Mouse (Mus musculus): ENCODE measurements around the gene Ppp1r36. TPM values are rescaled to one million over a fixed set of nuclear protein-coding genes. Genes with fewer than 3 reads are reported as not detected.

Gene Ppp1r36
- polyA plus RNA-seq, 1 experiment from 2014 or later = 7.5 TPM

DNA sequence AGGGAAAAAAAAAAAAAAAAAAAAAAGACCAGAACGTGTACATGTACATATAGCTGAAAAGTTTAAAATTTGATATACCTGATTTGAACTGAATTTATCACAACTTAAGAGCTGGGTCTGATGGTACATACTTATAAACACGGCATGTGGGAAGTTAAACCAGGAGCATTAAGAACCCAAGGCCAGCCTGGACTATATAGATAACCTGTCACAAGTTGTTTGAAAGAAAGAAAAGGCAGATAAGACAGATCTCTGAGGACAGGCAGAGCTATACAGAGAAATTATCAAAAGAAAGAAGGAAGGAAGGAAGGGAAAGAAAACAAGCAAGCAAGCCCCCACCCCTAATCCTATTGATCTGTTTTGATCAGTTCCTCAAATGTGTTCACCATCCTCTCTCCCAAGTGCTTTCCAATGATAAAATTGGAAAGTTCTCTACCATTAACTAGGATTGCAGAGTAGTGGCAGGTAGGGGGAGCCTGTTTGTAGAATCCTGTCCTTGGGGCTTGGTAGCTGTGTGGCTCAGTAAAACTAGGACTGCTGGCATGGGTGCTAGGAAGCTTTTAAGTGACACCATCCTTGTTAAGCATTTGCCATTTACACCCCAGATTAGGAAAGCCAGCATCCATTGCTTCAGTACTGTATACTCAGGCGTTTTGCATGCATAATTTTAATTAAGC, 25.6 kb upstream of the Ppp1r36 start:
- H3K27ac ChIP-seq = no peak overlapping the region
- ATAC-seq (replicated peaks; ENCODE audit: low FRiP score, low read depth) = no peak
- WGBS = 79% methylated on average over 3 of the region's 3 CpGs

DNA sequence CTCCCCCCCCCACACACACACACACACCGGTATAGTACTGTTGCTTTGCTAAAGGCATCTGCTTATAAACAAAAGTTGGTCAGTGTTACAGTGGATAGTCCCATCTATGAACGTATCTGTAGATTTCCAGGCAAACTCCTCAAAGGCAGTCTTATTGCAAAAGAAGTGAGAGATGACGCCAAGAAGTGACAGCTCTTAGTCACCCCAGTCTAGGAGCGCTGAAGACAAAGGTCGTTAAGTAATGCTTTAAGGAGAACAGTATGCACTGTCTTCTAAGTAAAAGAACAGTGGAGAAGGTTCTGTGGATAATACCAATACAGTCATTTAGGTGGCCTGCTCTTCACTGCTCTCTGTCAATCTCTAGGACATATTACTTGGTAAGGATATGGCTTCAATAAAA, 24.4 kb upstream of the Ppp1r36 start:
- ATAC-seq (replicated peaks; ENCODE audit: low FRiP score, low read depth) (no peak), DNase-seq (ENCODE audit: low spot score) (no peak)
- Histone ChIP-seq H3K9ac (ENCODE audit: low read depth, low read length) (no peak overlapping the region), H3K4me3 (replicated peaks; ENCODE audit: low read depth, low read length) (no peak overlapping the region), H3K9me3 (replicated peaks; ENCODE audit: low read length) (no peaks in the 10 kb centered on the region), H3K36me3 (ENCODE audit: insufficient read depth, low read length) (no peaks in the 10 kb centered on the region), H3K4me2 (ENCODE audit: low read length) (no peak overlapping the region), H3K4me1 (replicated peaks; ENCODE audit: insufficient read depth, low read length) (no peaks in the 10 kb centered on the region), H3K27me3 (ENCODE audit: insufficient read depth, low read length) (no peaks in the 10 kb centered on the region), H3K27ac (no peak overlapping the region)
- 85% methylated on average over 5 of the region's 5 CpGs for WGBS
- TF ChIP-seq CTCF (IDR thresholded peaks at IDR 0.05; ENCODE audit: low read depth) = no peak

More for the DNA sequence above, 25.6 kb upstream of the Ppp1r36 start:
- Histone ChIP-seq H3K27me3 (ENCODE audit: insufficient read depth, low read length) (no peaks in the 10 kb centered on the region), H3K9me3 (replicated peaks; ENCODE audit: low read length) (no peaks in the 10 kb centered on the region), H3K9ac (ENCODE audit: low read depth, low read length) (no peak overlapping the region), H3K4me3 (replicated peaks; ENCODE audit: low read depth, low read length) (no peak overlapping the region), H3K4me2 (ENCODE audit: low read length) (no peak overlapping the region), H3K36me3 (ENCODE audit: insufficient read depth, low read length) (peaks cover 5% of the 10 kb centered on the region; the same call in 1 of the 2 replicates), H3K4me1 (replicated peaks; ENCODE audit: insufficient read depth, low read length) (no peaks in the 10 kb centered on the region)
- DNase-seq (ENCODE audit: low spot score) = no peak
- TF ChIP-seq CTCF (IDR thresholded peaks at IDR 0.05; ENCODE audit: low read depth) = no peak

DNA sequence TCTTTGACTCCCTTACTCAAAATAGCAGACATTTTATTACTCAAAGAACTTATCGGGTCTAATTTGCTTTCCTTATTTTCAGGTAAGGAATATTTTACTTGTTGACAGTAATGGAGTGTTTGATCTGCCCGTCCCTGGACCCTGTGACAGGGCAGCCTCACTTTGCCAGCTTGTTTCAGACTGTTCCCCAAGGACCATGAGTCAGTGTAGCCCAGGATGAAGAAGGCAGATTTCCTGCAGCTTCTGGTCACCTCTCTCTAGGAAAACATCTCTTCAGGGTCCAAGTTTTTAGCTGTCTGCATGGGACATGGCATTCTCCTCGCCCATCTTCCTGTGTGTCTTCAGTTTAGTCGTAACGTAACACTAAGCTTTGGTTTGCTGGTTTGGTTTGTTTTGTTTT, 20.1 kb upstream of the Ppp1r36 start:
- 76% methylated on average over 5 of the region's 5 CpGs for WGBS
- TF ChIP-seq CTCF (IDR thresholded peaks at IDR 0.05; ENCODE audit: low read depth) = no peak
- Histone ChIP-seq H3K4me3 (replicated peaks; ENCODE audit: low read depth, low read length) (no peak overlapping the region), H3K4me2 (ENCODE audit: low read length) (no peak overlapping the region), H3K4me1 (replicated peaks; ENCODE audit: insufficient read depth, low read length) (no peaks in the 10 kb centered on the region), H3K9ac (ENCODE audit: low read depth, low read length) (no peak overlapping the region), H3K9me3 (replicated peaks; ENCODE audit: low read length) (no peaks in the 10 kb centered on the region), H3K27me3 (ENCODE audit: insufficient read depth, low read length) (no peaks in the 10 kb centered on the region), H3K27ac (no peak overlapping the region), H3K36me3 (ENCODE audit: insufficient read depth, low read length) (no peaks in the 10 kb centered on the region)
- no peak for DNase-seq (ENCODE audit: low spot score)
- ATAC-seq (replicated peaks; ENCODE audit: low FRiP score, low read depth) = no peak

DNA sequence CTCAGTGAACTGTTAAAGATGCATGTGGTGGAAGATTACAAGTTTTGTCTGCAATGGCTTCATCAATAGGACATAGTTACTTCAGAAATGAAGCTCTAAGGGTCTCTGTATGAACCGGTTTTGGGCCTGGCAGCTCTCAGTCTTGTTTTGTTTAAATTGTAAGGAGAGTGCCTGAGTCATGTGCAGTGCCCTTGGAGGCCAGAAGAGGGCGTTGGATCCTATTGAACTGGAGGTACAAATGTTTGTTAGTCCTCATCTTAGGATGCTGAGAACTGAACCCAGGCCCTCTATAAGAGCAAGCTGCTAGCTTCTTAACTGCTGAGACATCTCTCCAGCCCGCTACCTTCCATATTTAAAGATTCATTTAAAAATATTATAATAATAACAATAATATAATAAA, 15.7 kb upstream of the Ppp1r36 start:
- no peaks in the 10 kb centered on the region for H3K9me3 ChIP-seq (replicated peaks; ENCODE audit: low read length)
- DNase-seq (ENCODE audit: low spot score) = no peak
- no peak overlapping the region for H3K4me2 ChIP-seq (ENCODE audit: low read length)
- H3K27ac ChIP-seq = no peak overlapping the region
- no peaks in the 10 kb centered on the region for H3K36me3 ChIP-seq (ENCODE audit: insufficient read depth, low read length)
- peaks cover 14% of the 10 kb centered on the region for H3K4me1 ChIP-seq (replicated peaks; ENCODE audit: insufficient read depth, low read length)
- H3K9ac ChIP-seq (ENCODE audit: low read depth, low read length) = no peak overlapping the region
- no peak overlapping the region for H3K4me3 ChIP-seq (replicated peaks; ENCODE audit: low read depth, low read length)
- 61% methylated on average over 3 of the region's 3 CpGs for WGBS
- 0 out of 2 replicates have a peak, but pooled peaks cover 5% of the 10 kb centered on the region for H3K27me3 ChIP-seq (ENCODE audit: insufficient read depth, low read length)
- ATAC-seq (replicated peaks; ENCODE audit: low FRiP score, low read depth) = no peak
- peak; percentile 44 for TF ChIP-seq CTCF (IDR thresholded peaks at IDR 0.05; ENCODE audit: low read depth)

DNA sequence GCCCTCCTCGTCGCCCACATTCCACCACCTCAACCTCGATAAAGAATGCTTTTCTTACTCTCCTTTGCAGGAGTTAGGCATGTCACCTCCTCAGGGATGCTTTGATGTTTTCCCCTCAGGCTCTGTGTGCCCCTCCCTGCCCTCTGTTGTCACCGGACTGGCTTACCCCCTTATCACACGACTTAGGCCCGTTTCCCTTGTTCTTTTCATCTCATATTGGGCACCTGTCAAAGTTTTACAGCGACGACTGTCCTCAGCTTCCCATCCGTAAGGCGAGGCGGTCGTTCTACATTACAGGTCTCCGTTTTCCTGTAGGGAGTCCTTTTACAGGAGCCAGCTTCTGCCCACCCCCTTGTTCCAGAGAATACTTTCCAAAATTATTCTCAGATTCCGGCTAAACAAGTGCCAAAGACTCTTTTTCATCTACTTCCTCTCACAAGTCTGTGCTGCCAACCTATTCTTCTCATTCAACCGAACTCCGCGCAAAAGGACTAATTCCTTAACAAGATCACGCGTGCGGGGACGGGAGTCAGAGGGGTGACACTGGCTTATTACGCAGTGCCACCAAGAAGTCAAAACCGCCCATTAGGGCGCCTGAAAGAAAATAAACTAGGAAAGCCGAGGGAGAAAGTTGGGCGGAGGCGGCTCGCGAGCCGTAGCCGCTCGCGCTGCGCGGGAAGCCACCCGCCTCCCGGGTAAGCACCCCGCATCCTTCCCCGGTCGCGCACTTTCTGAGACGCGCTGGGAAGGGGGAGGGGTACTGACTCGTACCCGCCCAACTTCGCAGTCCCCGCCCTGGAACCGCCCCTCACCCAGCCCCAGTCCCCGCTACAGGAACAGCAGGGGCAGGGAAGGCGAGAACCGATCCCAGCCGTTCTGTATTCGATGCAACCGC, 14.1 kb upstream of the Ppp1r36 start:
- Histone ChIP-seq H3K4me3 (replicated peaks; ENCODE audit: low read depth, low read length) (peak overlapping the region; percentile 78), H3K4me2 (ENCODE audit: low read length) (peak overlapping the region; percentile 90), H3K36me3 (ENCODE audit: insufficient read depth, low read length) (no peaks in the 10 kb centered on the region), H3K9ac (ENCODE audit: low read depth, low read length) (peak overlapping the region; percentile 77), H3K27me3 (ENCODE audit: insufficient read depth, low read length) (0 out of 2 replicates have a peak, but pooled peaks cover 5% of the 10 kb centered on the region), H3K4me1 (replicated peaks; ENCODE audit: insufficient read depth, low read length) (peaks cover 14% of the 10 kb centered on the region), H3K9me3 (replicated peaks; ENCODE audit: low read length) (no peaks in the 10 kb centered on the region), H3K27ac (peak overlapping the region; percentile 94)
- 0 out of 2 replicates have a peak, but pooled peaks have one; percentile 1 for TF ChIP-seq CTCF (IDR thresholded peaks at IDR 0.05; ENCODE audit: low read depth)
- 3% methylated on average over 53 of the region's 54 CpGs for WGBS
- ATAC-seq (replicated peaks; ENCODE audit: low FRiP score, low read depth) (peak; percentile 85), DNase-seq (ENCODE audit: low spot score) (peak; percentile 93)

DNA sequence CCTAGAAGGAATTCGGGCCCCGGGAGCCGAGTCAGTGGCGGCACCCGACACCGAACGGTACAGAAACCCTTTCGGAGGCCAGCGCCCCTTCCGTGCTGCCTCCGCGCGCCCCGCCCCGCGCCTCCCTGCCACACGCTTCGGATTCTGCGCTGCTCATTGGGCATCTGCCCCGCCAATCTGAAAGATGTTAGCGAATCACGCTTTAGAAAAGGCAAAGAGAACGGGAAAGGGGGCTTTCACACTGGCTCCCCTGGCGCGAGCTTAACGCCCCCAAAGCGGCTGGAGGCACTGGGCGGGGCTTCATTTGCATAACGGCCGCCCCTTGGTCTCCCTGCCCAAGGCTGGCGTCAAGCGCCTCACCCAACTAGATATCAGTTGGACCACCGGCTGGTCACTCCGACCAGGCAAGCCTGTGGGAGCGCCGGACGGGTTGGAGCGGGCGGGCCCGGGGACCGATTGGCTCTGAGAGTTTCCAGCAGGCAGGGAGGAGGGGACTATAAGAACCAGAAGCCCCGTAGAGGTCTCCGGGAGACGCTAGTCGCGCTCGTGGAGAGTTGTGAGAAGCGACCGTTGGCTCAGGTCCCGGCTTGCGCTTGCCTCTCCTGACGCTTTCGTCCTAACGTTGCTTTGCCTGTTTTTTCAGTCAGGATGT, 13.3 kb upstream of the Ppp1r36 start, which contains the start of gene Hspa2:
Gene Hspa2 (plus strand): TSS at position 291 of the 652 bp plus-strand sequence.
- under 1% methylated on average over 54 of the region's 54 CpGs for WGBS
- H3K9ac ChIP-seq (ENCODE audit: low read depth, low read length) = peak within 1 kb of the TSS; percentile 77
- H3K4me1 ChIP-seq (replicated peaks; ENCODE audit: insufficient read depth, low read length) = peaks cover 14% of the 10 kb centered on the region
- peak within 1 kb of the TSS; percentile 78 for H3K4me3 ChIP-seq (replicated peaks; ENCODE audit: low read depth, low read length)
- H3K27ac ChIP-seq = peak within 1 kb of the TSS; percentile 94
- peak; percentile 99 for DNase-seq (ENCODE audit: low spot score)
- ATAC-seq (replicated peaks; ENCODE audit: low FRiP score, low read depth) = peak; percentile 99
- 0 out of 2 replicates have a peak, but pooled peaks cover 5% of the 10 kb centered on the region for H3K27me3 ChIP-seq (ENCODE audit: insufficient read depth, low read length)
- H3K9me3 ChIP-seq (replicated peaks; ENCODE audit: low read length) = no peaks in the 10 kb centered on the region
- no peaks in the 10 kb centered on the region for H3K36me3 ChIP-seq (ENCODE audit: insufficient read depth, low read length)
- TF ChIP-seq CTCF (IDR thresholded peaks at IDR 0.05; ENCODE audit: low read depth) = 0 out of 2 replicates have a peak, but pooled peaks have one; percentile 2
- H3K4me2 ChIP-seq (ENCODE audit: low read length) = peak within 1 kb of the TSS; percentile 90
